Mouse (Mus musculus): ENCODE data around the gene Lamtor3. TPM values are rescaled to one million over a fixed set of nuclear protein-coding genes. Genes with fewer than 3 reads are reported as not detected.
A peak's percentile ranks its signal among the peaks of the same experiment; 100 is the strongest.
"Not testable (repeated sequence)": the region's sequence is repeated elsewhere in the genome, so short reads cannot be mapped to it uniquely, and the experiment has no call there.

The Lamtor3 gene
- polyA plus RNA-seq, 1 experiment from 2014 or later, result 103 TPM

- Histone ChIP-seq H3K4me3 (ENCODE audit: low read depth, low read length) (no peak overlapping the region), H3K36me3 (ENCODE audit: insufficient read depth) (peaks cover 34% of the 10 kb centered on the region), H3K9ac (no peak overlapping the region), H3K4me1 (ENCODE audit: insufficient read depth) (no peaks in the 10 kb centered on the region), H3K27ac (ENCODE audit: low read depth) (no peak overlapping the region), H3K9me3 (ENCODE audit: low read depth, low read length) (no peaks in the 10 kb centered on the region), H3K4me2 (no peak overlapping the region), H3K27me3 (ENCODE audit: insufficient read depth, low read length) (no peaks in the 10 kb centered on the region)
- no peak for DNase-seq
- WGBS, result 89% methylated on average over 4 of the region's 4 CpGs
- TF ChIP-seq CTCF (IDR thresholded peaks at IDR 0.05; ENCODE audit: low read depth), result no peak
- ATAC-seq (ENCODE audit: insufficient read depth), result no peak
These were observed 26.2 kb upstream of the Lamtor3 start for GRCm38 (mm10) chr3:137892118-137892517.

- ATAC-seq (ENCODE audit: insufficient read depth) (no peak), DNase-seq (no peak)
- Histone ChIP-seq H3K9ac (no peak overlapping the region), H3K4me1 (ENCODE audit: insufficient read depth) (no peaks in the 10 kb centered on the region), H3K9me3 (ENCODE audit: low read depth, low read length) (no peaks in the 10 kb centered on the region), H3K36me3 (ENCODE audit: insufficient read depth) (peaks cover 36% of the 10 kb centered on the region), H3K4me3 (ENCODE audit: low read depth, low read length) (no peak overlapping the region), H3K27me3 (ENCODE audit: insufficient read depth, low read length) (no peaks in the 10 kb centered on the region), H3K27ac (ENCODE audit: low read depth) (no peak overlapping the region), H3K4me2 (no peak overlapping the region)
- TF ChIP-seq CTCF (IDR thresholded peaks at IDR 0.05; ENCODE audit: low read depth), result no peak
- 90% methylated on average over 4 of the region's 4 CpGs for WGBS
These were observed 24.5 kb upstream of the Lamtor3 start for GRCm38 (mm10) chr3:137893789-137894188.

GRCm38 (mm10) chr3:137895196-137895595 lies 23.1 kb upstream of the Lamtor3 start:
- Histone ChIP-seq H3K9me3 (ENCODE audit: low read depth, low read length) (no peaks in the 10 kb centered on the region), H3K36me3 (ENCODE audit: insufficient read depth) (peaks cover 32% of the 10 kb centered on the region), H3K27ac (ENCODE audit: low read depth) (no peak overlapping the region), H3K4me3 (ENCODE audit: low read depth, low read length) (no peak overlapping the region), H3K4me2 (no peak overlapping the region), H3K9ac (no peak overlapping the region), H3K27me3 (ENCODE audit: insufficient read depth, low read length) (no peaks in the 10 kb centered on the region), H3K4me1 (ENCODE audit: insufficient read depth) (no peaks in the 10 kb centered on the region)
- WGBS, result 93% methylated on average over 3 of the region's 3 CpGs
- DNase-seq (peak; percentile 36), ATAC-seq (ENCODE audit: insufficient read depth) (no peak)
- TF ChIP-seq CTCF (IDR thresholded peaks at IDR 0.05; ENCODE audit: low read depth), result peak; percentile 57

- Histone ChIP-seq H3K4me1 (ENCODE audit: insufficient read depth) (no peaks in the 10 kb centered on the region), H3K27ac (ENCODE audit: low read depth) (no peak overlapping the region), H3K36me3 (ENCODE audit: insufficient read depth) (peaks cover 32% of the 10 kb centered on the region), H3K4me3 (ENCODE audit: low read depth, low read length) (no peak overlapping the region), H3K4me2 (no peak overlapping the region), H3K27me3 (ENCODE audit: insufficient read depth, low read length) (no peaks in the 10 kb centered on the region), H3K9me3 (ENCODE audit: low read depth, low read length) (no peaks in the 10 kb centered on the region), H3K9ac (no peak overlapping the region)
- WGBS, result 82% methylated on average over 4 of the region's 4 CpGs
- ATAC-seq (ENCODE audit: insufficient read depth) (no peak), DNase-seq (no peak)
- no peak for TF ChIP-seq CTCF (IDR thresholded peaks at IDR 0.05; ENCODE audit: low read depth)
These were observed 21.9 kb upstream of the Lamtor3 start for GRCm38 (mm10) chr3:137896386-137896785.

- H3K4me1 ChIP-seq (ENCODE audit: insufficient read depth), result no peaks in the 10 kb centered on the region
- no peak overlapping the region for H3K4me2 ChIP-seq
- H3K36me3 ChIP-seq (ENCODE audit: insufficient read depth), result peaks cover 32% of the 10 kb centered on the region
- no peak for TF ChIP-seq CTCF (IDR thresholded peaks at IDR 0.05; ENCODE audit: low read depth)
- H3K27ac ChIP-seq (ENCODE audit: low read depth), result no peak overlapping the region
- ATAC-seq (ENCODE audit: insufficient read depth) (no peak), DNase-seq (no peak)
- H3K9me3 ChIP-seq (ENCODE audit: low read depth, low read length), result no peaks in the 10 kb centered on the region
- H3K27me3 ChIP-seq (ENCODE audit: insufficient read depth, low read length), result no peaks in the 10 kb centered on the region
- H3K4me3 ChIP-seq (ENCODE audit: low read depth, low read length), result no peak overlapping the region
- no peak overlapping the region for H3K9ac ChIP-seq
- WGBS, result 91% methylated on average over 3 of the region's 3 CpGs
These were observed 21.4 kb upstream of the Lamtor3 start for GRCm38 (mm10) chr3:137896867-137897266.

- no peaks in the 10 kb centered on the region for H3K9me3 ChIP-seq (ENCODE audit: low read depth, low read length)
- peaks cover 38% of the 10 kb centered on the region for H3K36me3 ChIP-seq (ENCODE audit: insufficient read depth)
- H3K4me3 ChIP-seq (ENCODE audit: low read depth, low read length), result no peak overlapping the region
- WGBS, result 85% methylated on average over 5 of the region's 5 CpGs
- no peaks in the 10 kb centered on the region for H3K27me3 ChIP-seq (ENCODE audit: insufficient read depth, low read length)
- H3K9ac ChIP-seq, result no peak overlapping the region
- H3K27ac ChIP-seq (ENCODE audit: low read depth), result no peak overlapping the region
- DNase-seq (no peak), ATAC-seq (ENCODE audit: insufficient read depth) (no peak)
- no peaks in the 10 kb centered on the region for H3K4me1 ChIP-seq (ENCODE audit: insufficient read depth)
- TF ChIP-seq CTCF (IDR thresholded peaks at IDR 0.05; ENCODE audit: low read depth), result no peak
- no peak overlapping the region for H3K4me2 ChIP-seq
These were observed 20.6 kb upstream of the Lamtor3 start for GRCm38 (mm10) chr3:137897685-137898084.

GRCm38 (mm10) chr3:137900149-137900548 lies 18.2 kb upstream of the Lamtor3 start:
- Histone ChIP-seq H3K9ac (no peak overlapping the region), H3K4me1 (ENCODE audit: insufficient read depth) (no peaks in the 10 kb centered on the region), H3K36me3 (ENCODE audit: insufficient read depth) (peaks cover 30% of the 10 kb centered on the region), H3K4me3 (ENCODE audit: low read depth, low read length) (no peak overlapping the region), H3K9me3 (ENCODE audit: low read depth, low read length) (no peaks in the 10 kb centered on the region), H3K27ac (ENCODE audit: low read depth) (no peak overlapping the region), H3K4me2 (no peak overlapping the region), H3K27me3 (ENCODE audit: insufficient read depth, low read length) (no peaks in the 10 kb centered on the region)
- DNase-seq (peak; percentile 71), ATAC-seq (ENCODE audit: insufficient read depth) (no peak)
- WGBS, result 64% methylated on average over 10 of the region's 10 CpGs
- no peak for TF ChIP-seq CTCF (IDR thresholded peaks at IDR 0.05; ENCODE audit: low read depth)

GRCm38 (mm10) chr3:137913093-137913492 lies 5.2 kb upstream of the Lamtor3 start:
- H3K36me3 ChIP-seq (ENCODE audit: insufficient read depth), result peaks cover 6% of the 10 kb centered on the region; the same call in 1 of the 2 replicates
- no peaks in the 10 kb centered on the region for H3K4me1 ChIP-seq (ENCODE audit: insufficient read depth)
- H3K9ac ChIP-seq, result no peak overlapping the region
- no peak overlapping the region for H3K4me3 ChIP-seq (ENCODE audit: low read depth, low read length)
- ATAC-seq (ENCODE audit: insufficient read depth) (no peak), DNase-seq (no peak)
- H3K4me2 ChIP-seq, result no peak overlapping the region
- no peaks in the 10 kb centered on the region for H3K9me3 ChIP-seq (ENCODE audit: low read depth, low read length)
- H3K27ac ChIP-seq (ENCODE audit: low read depth), result no peak overlapping the region
- no peaks in the 10 kb centered on the region for H3K27me3 ChIP-seq (ENCODE audit: insufficient read depth, low read length)
- WGBS, result 30% methylated on average over 2 of the region's 2 CpGs
- no peak for TF ChIP-seq CTCF (IDR thresholded peaks at IDR 0.05; ENCODE audit: low read depth)

GRCm38 (mm10) chr3:137914567-137914966 lies 3.7 kb upstream of the Lamtor3 start:
- WGBS, result no CpG with 5 or more reads among the region's 1 CpGs
- H3K9me3 ChIP-seq (ENCODE audit: low read depth, low read length); H3K9ac ChIP-seq; H3K27me3 ChIP-seq (ENCODE audit: insufficient read depth, low read length); DNase-seq; ATAC-seq (ENCODE audit: insufficient read depth); H3K4me2 ChIP-seq; H3K27ac ChIP-seq (ENCODE audit: low read depth); H3K4me3 ChIP-seq (ENCODE audit: low read depth, low read length); H3K4me1 ChIP-seq (ENCODE audit: insufficient read depth); H3K36me3 ChIP-seq (ENCODE audit: insufficient read depth): not testable (repeated sequence)

Data from lung, embryonic 14.5 days (tissue).